Mouse (Mus musculus): Measurements from ENCODE around the gene Cables2.

Gene Cables2

GRCm38 (mm10) chr2:180251838-180252237, 21.5 kb downstream of the Cables2 start:
- no peak for DNase-seq

DNA sequence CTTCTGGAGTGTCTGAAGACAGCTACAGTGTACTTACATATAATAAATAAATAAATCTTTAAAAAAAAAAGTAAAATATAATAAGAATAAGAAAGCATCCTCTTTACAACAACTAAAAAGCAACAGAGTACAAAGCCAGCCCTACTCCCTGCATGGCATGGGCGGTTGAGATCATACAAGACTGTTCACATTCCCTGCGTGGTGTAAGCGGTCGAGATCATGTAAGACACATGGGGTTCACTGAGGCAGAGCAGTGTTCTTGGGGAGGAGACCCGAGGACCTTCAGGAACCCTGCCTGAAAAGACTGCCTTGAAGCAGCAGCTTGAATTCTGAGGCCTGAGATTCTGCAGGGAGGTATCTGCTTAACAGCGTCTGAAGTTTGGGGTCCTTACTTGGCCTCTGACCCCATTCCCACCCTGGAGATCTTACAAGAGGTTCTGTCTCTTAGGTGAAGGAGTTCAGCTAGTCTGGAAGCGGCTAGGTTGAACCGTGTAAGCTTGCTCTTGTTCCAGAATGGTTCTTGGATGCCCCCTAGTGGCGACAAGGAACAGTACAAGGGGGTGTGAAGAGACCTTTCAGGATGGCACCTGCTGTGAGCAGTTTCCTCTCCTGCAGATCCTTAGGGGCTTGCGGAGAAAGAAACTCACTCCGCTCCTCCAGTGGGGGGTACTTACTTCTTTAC, 22.2 kb downstream of the Cables2 start:
- peak; percentile 89 to 90 for DNase-seq

- no peak for DNase-seq
Observed at GRCm38 (mm10) chr2:180248947-180249660, 24.2 kb downstream of the Cables2 start.

- DNase-seq: no peak
Observed at GRCm38 (mm10) chr2:180247916-180248315, 25.4 kb downstream of the Cables2 start.

DNA sequence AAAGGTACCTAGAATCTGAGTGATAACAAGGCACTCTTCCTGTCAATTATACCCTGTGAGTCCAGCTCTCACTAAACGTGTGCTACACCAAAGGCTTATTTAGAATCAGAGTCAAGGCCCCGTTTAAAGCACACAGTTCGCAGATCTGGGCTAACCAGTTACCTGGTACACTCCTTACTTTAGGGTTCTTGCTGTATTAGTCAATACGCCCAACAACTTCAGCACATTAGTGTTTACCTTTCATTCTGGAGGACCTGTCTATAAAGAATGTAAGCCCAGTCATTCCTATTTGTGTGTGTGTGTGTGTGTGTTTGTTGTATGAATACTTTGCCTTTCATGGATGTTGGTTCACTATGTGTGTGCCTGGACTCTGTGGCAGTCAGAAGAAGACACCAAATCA, 30.2 kb downstream of the Cables2 start:
- DNase-seq: no peak

DNA sequence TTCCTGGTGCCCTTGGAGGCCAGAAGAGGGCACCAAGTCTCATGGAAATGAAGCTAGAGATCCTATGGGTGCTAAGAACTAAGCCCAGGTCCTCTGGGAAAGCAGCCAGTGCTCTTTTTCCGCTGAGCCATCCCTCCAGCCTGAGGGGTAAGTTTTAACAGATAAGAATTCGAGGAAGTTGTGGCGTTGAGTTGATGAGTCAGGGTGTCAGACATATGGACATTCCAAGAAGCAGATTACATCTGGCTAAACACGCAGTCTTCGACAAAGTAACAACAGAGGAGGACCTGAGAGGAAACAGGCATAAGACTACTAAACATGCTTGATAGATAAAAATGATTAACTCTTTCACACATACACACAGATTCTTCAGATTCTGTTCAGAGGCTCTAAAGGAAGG, 34.7 kb downstream of the Cables2 start:
- no peak for DNase-seq

GRCm38 (mm10) chr2:180237601-180238345, 35.5 kb downstream of the Cables2 start:
- no peak for DNase-seq

DNA sequence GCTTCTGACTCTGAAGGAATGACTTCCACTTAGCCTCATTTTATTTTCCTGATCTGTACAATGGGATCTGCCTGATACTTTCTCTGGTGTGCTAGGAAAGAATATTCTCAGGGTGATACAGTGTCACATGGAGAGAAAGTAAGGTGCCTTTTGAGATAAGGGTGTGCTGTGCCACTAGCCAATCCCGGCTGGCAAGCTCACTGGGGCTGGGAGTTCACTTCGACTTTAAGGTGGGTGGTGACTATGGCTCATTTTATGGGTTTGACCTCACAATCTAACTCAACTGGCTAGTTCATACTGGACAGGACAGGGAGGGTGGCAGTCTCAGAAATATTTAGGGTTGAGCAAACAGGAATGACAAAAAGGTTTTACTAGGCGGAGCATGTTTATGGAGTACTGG, 36.4 kb downstream of the Cables2 start:
- DNase-seq: no peak

DNA sequence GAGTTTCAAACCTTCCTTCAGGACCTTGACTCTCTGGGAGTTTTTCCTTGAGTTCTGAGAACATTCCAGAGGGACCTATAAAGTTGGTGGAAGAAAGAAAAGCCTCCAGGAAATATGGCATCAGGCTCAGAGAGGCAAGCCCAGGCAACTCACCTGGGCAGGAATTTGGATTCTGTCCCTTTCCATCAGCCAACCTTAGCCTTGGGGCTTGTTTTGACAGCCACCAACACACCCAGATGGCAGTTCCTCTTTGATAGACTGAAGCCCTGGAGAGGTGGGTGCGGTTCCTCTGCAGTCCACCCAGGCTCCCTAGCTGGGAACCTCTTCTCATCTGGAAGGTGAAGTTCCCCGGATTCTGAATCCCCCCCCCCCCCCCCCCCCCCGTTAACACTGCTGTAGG, 36.8 kb downstream of the Cables2 start:
- no peak for DNase-seq

- DNase-seq: no peak
Observed at GRCm38 (mm10) chr2:180235788-180236187, 37.5 kb downstream of the Cables2 start.

- DNase-seq: no peak
Observed at GRCm38 (mm10) chr2:180234980-180235379, 38.3 kb downstream of the Cables2 start.

GRCm38 (mm10) chr2:180234353-180234752, 38.9 kb downstream of the Cables2 start:
- no peak for DNase-seq

DNA sequence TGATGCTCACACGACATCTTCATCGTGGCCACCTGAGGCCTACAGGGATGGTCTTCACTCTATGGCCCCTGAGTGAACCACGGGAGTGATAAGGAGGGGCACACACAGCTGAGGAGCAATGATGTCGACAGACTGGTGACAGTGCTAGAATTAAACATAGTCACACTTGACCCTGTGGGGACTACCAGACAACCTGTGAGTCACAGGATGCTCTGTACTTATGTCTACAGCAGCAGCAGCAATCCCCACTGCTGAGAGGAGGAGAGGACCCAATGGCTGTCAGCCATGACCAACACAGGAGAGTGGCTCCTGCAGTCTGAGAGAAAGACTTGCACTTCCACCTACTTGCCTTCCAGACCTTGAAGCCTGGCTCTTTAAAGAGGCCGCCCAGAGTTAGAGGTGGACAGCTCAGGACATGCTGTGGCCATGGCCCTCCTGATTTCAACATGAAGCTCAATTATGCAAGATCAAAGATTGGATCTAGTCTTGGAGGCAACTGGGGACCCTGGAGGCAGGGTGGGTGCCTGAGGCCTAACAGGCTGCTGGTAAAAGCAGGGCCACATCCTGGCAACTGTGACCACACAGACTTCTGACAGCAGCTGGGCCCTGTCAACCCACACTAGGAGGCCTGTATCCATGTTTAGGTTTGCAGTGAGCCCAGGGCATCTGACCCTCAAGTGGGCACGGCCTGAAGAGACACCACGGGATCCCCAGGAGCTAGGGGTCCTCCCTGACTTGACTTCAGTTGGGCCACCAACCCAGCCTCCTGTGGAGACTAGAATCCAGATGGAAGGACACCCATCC, 40.0 kb downstream of the Cables2 start:
- no peak for DNase-seq

DNA sequence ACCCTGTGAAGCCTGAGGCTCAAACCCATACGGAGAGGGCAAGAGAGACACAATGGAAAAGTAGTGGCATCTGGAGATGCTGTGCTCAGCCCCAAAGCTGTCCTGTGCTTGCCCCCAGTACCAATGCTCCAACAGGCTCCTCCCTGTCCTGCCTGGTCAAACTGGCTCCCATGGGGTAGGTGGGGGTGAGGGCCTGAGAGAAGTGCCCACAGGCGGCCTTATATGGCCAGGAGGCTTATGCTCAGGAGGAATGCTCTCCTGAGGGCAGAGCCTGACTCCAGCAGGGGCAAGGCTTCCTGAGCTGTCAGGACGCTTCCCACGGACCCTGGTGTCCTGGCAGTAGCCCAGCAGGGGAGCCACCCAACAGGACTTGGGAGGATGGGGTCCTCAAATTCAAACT, 42.8 kb downstream of the Cables2 start:
- DNase-seq: no peak

DNA sequence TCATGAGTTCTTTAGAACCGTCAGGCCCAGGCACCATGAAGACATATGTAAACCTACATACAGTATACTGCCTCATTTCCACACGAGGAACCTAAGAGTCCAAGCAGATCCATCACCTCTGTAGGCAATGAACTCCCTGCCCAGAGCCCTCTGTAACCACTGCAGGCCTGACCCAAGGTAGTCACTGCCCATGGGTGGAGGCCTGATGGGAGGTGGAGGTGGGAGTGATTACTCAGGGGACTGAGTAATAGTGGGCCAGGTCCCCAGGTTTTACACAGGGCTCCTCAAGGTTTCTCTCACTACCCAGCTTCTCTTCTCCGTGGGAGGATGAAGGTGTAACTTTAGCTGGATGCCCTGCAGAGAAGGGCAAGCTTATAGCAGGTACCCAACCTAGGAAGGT, 44.2 kb downstream of the Cables2 start:
- DNase-seq: no peak

- no peak for DNase-seq
Observed at GRCm38 (mm10) chr2:180228592-180228991, 44.7 kb downstream of the Cables2 start.

GRCm38 (mm10) chr2:180228060-180228458, 45.2 kb downstream of the Cables2 start:
- no peak for DNase-seq

DNA sequence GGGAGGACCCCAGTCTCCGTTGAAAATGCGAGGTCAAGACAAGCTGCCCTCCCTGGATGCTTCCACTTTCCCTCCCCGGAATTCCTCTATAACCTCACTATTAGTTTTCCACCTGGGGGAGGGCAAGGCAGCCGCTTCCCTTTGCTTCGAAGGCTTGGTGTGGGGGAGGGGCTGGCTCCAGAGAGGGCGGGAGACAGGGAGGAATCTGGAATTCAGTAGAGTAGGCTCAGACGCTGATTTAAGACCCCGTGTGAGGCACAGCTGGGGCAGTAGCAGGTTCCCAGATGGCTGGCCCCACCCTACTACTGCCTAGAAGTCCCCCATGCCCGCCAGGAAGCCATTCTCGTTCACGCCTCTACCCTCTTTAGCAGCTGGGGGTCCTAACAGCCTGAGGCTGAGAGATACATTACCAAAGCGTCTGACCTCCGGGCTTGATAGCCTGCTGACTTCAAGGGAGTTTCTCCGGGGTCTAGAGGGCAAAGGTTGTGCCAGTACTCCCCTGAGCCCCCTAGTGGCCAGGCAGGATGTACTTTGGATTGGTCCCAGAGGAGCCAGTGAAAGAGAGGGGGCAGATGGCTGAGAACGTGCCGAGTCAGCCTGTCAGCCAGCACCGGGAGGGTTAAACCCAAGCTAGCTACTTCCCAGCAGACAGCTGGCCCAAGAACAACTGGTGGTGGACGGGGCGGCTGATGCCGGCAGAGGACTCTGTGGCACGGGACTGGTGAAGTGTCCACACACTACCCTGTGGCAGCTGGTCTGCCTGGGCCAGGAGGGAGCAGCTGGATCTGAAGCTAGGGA, 45.8 kb downstream of the Cables2 start:
- peak; percentile 62 to 65 for DNase-seq

DNA sequence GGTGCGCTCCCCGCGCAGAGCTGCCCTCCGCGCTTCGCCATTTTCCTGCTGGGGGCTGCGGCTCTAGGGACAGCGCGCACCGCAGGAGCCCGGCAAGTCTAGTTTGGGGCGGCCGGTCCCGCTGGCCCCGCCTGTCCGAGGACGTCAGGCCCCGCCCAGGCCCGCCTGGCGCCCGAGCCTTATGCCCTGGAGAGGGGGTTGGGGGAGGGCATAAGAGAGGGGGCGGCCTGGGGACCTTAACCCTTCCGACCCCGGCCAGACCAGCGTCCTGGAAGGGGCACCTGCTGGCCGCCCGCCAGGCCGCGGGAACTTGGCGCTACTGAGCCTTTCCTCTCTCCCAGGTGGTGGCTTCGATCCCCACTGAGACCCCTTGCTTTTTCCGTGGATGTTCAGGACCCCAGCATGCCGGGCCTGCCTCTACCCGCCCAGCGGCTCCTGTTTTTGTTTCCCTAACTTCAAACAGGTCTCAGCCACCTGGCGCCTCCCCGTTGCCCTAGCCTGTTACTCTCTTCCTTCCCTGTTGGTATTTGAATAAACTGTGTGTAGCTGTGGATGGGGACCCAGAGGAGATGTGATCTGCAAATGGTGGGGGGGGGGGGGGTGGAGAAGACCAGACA, 47.4 kb downstream of the Cables2 start, which contains the start of gene Lama5:
Gene Lama5, minus strand, starts transcription at position 98 of the 617 bp plus-strand sequence.
- DNase-seq: peak in 1 of 2 experiments; percentile 8

DNA sequence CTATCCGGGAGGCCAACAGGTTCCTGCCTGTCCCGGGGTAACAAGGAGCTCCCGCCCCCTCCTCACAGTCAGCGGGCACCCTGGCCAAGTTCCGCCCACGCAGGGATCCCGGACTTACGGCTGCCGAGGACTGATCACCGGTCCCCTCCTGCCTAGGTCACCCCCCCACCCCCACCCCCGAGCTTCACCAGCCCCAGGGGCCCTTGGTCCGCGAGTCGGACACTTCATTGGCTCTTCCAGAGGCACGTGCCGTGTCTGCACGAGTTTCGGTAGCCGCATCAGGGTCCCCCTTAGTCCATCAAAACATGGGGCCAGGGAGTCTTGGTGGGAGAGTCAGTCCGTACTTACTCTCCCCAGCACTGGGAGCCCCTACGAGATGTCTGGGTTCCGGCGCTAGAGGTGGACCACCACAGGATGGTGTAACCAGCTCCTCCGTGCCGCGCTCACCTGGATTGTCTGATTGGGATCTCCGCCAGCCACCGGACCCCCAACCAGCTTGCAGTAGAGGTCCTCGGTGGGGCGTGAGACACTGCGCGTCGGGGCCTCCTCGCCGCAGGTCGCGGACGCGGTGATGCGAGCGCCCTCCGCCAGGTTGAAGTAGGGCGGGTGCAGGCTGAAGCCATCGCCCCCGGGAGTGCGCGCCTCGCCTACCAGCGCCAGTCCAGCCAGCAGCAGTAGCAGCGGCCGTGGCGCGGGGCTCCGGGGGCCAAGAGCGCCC, 48.1 kb downstream of the Cables2 start:
- DNase-seq: peak in 1 of 2 experiments; percentile 15

DNA sequence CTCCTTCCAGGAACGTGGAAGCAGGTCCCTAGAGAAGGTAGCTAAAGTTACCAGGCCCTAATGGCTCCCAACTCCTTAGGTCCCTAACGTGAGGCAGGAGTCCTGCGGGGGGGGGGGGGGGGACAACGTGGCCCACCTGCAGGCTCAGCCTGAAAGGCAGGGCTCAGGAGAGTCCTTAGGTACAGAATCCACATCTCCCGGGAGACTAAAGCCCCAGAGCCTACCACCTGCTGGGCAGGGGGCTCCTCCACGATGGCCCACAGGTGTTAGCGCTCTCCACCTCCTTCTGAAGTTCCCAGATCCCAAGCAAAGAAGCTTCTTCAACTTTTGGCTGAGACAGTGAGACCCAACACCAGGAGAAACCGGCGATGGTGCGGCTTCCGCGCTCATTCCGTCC, 48.7 kb downstream of the Cables2 start:
- no peak for DNase-seq

Data from B cell, adult 2 months (primary cell).